Mouse (Mus musculus) E14TG2a.4 (cell line): ENCODE results near the gene Krt18.
"Not testable (repeated sequence)": the region's sequence is repeated elsewhere in the genome, so short reads cannot be mapped to it uniquely, and the experiment has no call there.

Experiments used
- CTCF ChIP-seq: conservative IDR thresholded peaks from 2 replicates; pipeline ENCODE4 v1.5.1; 2014; ENCODE audit warnings: low read length
- NANOG ChIP-seq: IDR thresholded peaks from 2 replicates; pipeline ENCODE4 v1.6.1; 2014; ENCODE audit warnings: borderline replicate concordance, low read length, mixed read lengths
- POU5F1 ChIP-seq: IDR thresholded peaks from 2 replicates; pipeline ENCODE4 v1.6.1; 2014; ENCODE audit warnings: low read length, borderline replicate concordance

DNA sequence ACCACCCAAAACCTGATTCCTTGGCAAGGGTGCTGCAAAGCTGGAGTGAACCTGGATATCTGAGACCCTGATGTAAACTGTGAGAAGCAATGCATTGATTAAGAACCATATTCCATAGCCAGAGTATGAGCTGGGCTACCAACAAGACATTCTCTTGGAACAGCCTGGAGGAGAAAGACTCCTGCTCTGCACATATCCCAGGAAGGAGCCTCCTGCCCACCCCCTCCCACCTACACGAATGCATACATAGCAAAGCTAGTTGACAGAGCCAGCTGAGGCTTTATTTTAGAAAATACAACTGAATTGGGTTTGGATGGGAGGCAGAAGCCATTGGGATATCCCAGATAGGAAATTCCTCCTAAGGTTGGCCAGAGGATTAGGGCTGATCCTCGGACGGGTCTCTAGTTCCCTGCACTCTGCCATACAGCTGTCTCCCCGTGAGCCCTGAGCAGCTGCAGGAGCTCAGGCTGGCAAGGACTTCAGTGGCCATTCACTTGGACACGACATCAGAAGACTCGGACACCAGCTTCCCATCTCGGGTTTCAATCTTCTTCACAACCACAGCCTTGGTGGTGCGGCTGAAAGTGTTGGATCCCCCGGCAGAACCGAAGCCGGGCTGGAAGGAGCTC is 31.4 kb upstream of the Krt18 start:
- TF ChIP-seq CTCF, POU5F1, NANOG: not testable (repeated sequence)
